Comparison of ENCODE assay signal across 14 mouse cellular contexts in genomic region chr11:48502011-48502806, GRCm38 (mm10).
A peak's percentile ranks its signal among the peaks of the same experiment; 100 is the strongest.
DNase-seq lines count a peak whose midpoint lies in the region; ATAC-seq lines count a peak whose summit lies in the region.
"Had no signal": no experiment of that assay in that cellular context is flagged by ENCODE, and none has a peak within 500 bp of the region (broad histone marks: within the 10 kb centered on the region; RNA-seq: fewer than 3 reads in every experiment).

No protein-coding gene starts in this region.

- peak; percentile 50; the same call in 1 of the 2 replicates for ATAC-seq in hindbrain, embryonic 12.5 days (ENCODE audit: low FRiP score)
- peak; percentile 45; the same call in 1 of the 2 replicates for ATAC-seq in midbrain, embryonic 16.5 days
- ATAC-seq in kidney, embryonic 16.5 days (ENCODE audit: low FRiP score, low TSS enrichment): no peak
- no peak for ATAC-seq in megakaryocyte progenitor cell, adult 5-6 weeks (replicated peaks; ENCODE audit: poor library complexity)

- DNase-seq in cerebellum, postnatal 14 days: peak; percentile 7 to 15
- no peak for DNase-seq in cerebellum, adult 8-10 months
- peak; percentile 39 for DNase-seq in embryo, embryonic 11 days
- DNase-seq in right cerebral cortex, postnatal 10 days (ENCODE audit: low spot score in 2 of 2): no peak
- DNase-seq: adrenal gland, postnatal 10 days; kidney, adult 18-20 months; right cerebral cortex, adult 18-20 months; thymus, postnatal 36 days had no signal

- 0 out of 2 replicates have a peak overlapping the region, but pooled peaks have one; percentile 14 for H3K9ac ChIP-seq in hindbrain, embryonic 12.5 days
- no peak overlapping the region for H3K9ac ChIP-seq in midbrain, embryonic 16.5 days (ENCODE audit: low read depth, low read length)
- no peak overlapping the region for H3K9ac ChIP-seq in kidney, embryonic 16.5 days (replicated peaks; ENCODE audit: low read length)
- H3K9ac ChIP-seq: heart, embryonic 15.5 days; limb, embryonic 15.5 days had no signal

- WGBS in hindbrain, embryonic 12.5 days: 16% methylated on average over 10 of the region's 10 CpGs
- WGBS in midbrain, embryonic 16.5 days: 12% methylated on average over 10 of the region's 10 CpGs
- 60% methylated on average over 10 of the region's 10 CpGs for WGBS in kidney, embryonic 16.5 days

- H3K36me3 ChIP-seq in hindbrain, embryonic 12.5 days: no peaks in the 10 kb centered on the region
- no peaks in the 10 kb centered on the region for H3K36me3 ChIP-seq in midbrain, embryonic 16.5 days (ENCODE audit: control insufficient read depth, insufficient read depth, low read length)
- no peaks in the 10 kb centered on the region for H3K36me3 ChIP-seq in kidney, embryonic 16.5 days (ENCODE audit: insufficient read depth, low read length)
- H3K36me3 ChIP-seq: heart, embryonic 15.5 days; limb, embryonic 15.5 days had no signal

- H3K9me3 ChIP-seq in hindbrain, embryonic 12.5 days (replicated peaks): no peaks in the 10 kb centered on the region
- H3K9me3 ChIP-seq in midbrain, embryonic 16.5 days (replicated peaks; ENCODE audit: control insufficient read depth, low read length, poor library complexity, severe bottlenecking): no peaks in the 10 kb centered on the region
- no peaks in the 10 kb centered on the region for H3K9me3 ChIP-seq in kidney, embryonic 16.5 days (ENCODE audit: low read length)
- H3K9me3 ChIP-seq: heart, embryonic 15.5 days; limb, embryonic 15.5 days had no signal

- H3K27me3 ChIP-seq in hindbrain, embryonic 12.5 days: no peaks in the 10 kb centered on the region
- no peaks in the 10 kb centered on the region for H3K27me3 ChIP-seq in midbrain, embryonic 16.5 days (ENCODE audit: control insufficient read depth, insufficient read depth, low read depth, low read length)
- no peaks in the 10 kb centered on the region for H3K27me3 ChIP-seq in kidney, embryonic 16.5 days (ENCODE audit: insufficient read depth, low read length)
- H3K27me3 ChIP-seq: heart, embryonic 15.5 days; limb, embryonic 15.5 days had no signal

- H3K4me3 ChIP-seq in hindbrain, embryonic 12.5 days: no peak overlapping the region
- no peak overlapping the region for H3K4me3 ChIP-seq in midbrain, embryonic 16.5 days (ENCODE audit: low read depth, low read length)
- H3K4me3 ChIP-seq in kidney, embryonic 16.5 days (ENCODE audit: low read length): no peak overlapping the region
- H3K4me3 ChIP-seq: heart, embryonic 15.5 days; limb, embryonic 15.5 days had no signal

- H3K4me2 ChIP-seq in hindbrain, embryonic 12.5 days (replicated peaks): peak overlapping the region; percentile 7; the same call in 1 of the 2 replicates
- H3K4me2 ChIP-seq in midbrain, embryonic 16.5 days (ENCODE audit: low read length): no peak overlapping the region
- no peak overlapping the region for H3K4me2 ChIP-seq in kidney, embryonic 16.5 days (replicated peaks; ENCODE audit: low read depth, low read length)
- H3K4me2 ChIP-seq: heart, embryonic 15.5 days; limb, embryonic 15.5 days had no signal

- H3K4me1 ChIP-seq in hindbrain, embryonic 12.5 days: peaks cover 4% of the 10 kb centered on the region; the same call in 1 of the 2 replicates
- H3K4me1 ChIP-seq in midbrain, embryonic 16.5 days (ENCODE audit: control insufficient read depth, insufficient read depth, low read length): no peaks in the 10 kb centered on the region
- H3K4me1 ChIP-seq in kidney, embryonic 16.5 days (ENCODE audit: insufficient read depth, low read length): no peaks in the 10 kb centered on the region
- H3K4me1 ChIP-seq: heart, embryonic 15.5 days; limb, embryonic 15.5 days had no signal

- no peak overlapping the region for H3K27ac ChIP-seq in hindbrain, embryonic 12.5 days
- H3K27ac ChIP-seq in midbrain, embryonic 16.5 days (ENCODE audit: low read length): no peak overlapping the region
- no peak overlapping the region for H3K27ac ChIP-seq in kidney, embryonic 16.5 days (ENCODE audit: low read length)
- H3K27ac ChIP-seq: heart, embryonic 15.5 days; limb, embryonic 15.5 days had no signal

Comparison
In these comparisons a context has a peak if more than half of its experiments do, and no peak if none do; other contexts are left out.
1. DNase-seq: peak in cerebellum, postnatal 14 days (2 of 2) and embryo, embryonic 11 days (single experiment); none in cerebellum, adult 8-10 months (single experiment) and right cerebral cortex, postnatal 10 days (0 of 2).
2. ATAC-seq: peak in hindbrain, embryonic 12.5 days (single experiment) and midbrain, embryonic 16.5 days (single experiment); none in kidney, embryonic 16.5 days (single experiment) and megakaryocyte progenitor cell, adult 5-6 weeks (single experiment).